Mouse (Mus musculus): ENCODE measurements at regions not wholly inside any gene's neighbourhood (a gene's known extent, or its start where the extent isn't known, plus 50 kb on each side); places are given as distances from the start of the nearest gene placed in this dataset.

GRCm38 (mm10) chr16:96372021-96372751 is 71.2 kb downstream of the Itgb2l start:
- peak; percentile 34 for ATAC-seq (replicated peaks; ENCODE audit: poor library complexity, severe bottlenecking)

GRCm38 (mm10) chr16:96371117-96371516 is 72.3 kb downstream of the Itgb2l start:
- no peak for ATAC-seq (replicated peaks; ENCODE audit: poor library complexity, severe bottlenecking)

- peak; percentile 99 for ATAC-seq (replicated peaks; ENCODE audit: poor library complexity, severe bottlenecking)
Measured at GRCm38 (mm10) chr16:96370213-96370612, 73.2 kb downstream of the Itgb2l start.
